Mouse (Mus musculus) Muller cell, postnatal 12 days (primary cell): ENCODE results near the gene Adgrl3.

Experiments used
- DNase-seq: peaks from one replicate; pipeline ENCODE4 v3.0.0-alpha.2; 2015; ENCODE audit errors: inconsistent ontology term

Gene Adgrl3

GRCm38 (mm10) chr5:81661611-81662390 is 641.9 kb downstream of the Adgrl3 start:
- DNase-seq: peak; percentile 36

GRCm38 (mm10) chr5:81671025-81671424 is 651.1 kb downstream of the Adgrl3 start:
- peak; percentile 22 for DNase-seq

- no peak for DNase-seq
These were observed 654.5 kb downstream of the Adgrl3 start for GRCm38 (mm10) chr5:81674275-81674974.

GRCm38 (mm10) chr5:81674975-81675371 is 655.0 kb downstream of the Adgrl3 start:
- DNase-seq: peak; percentile 9

GRCm38 (mm10) chr5:81676896-81677295 is 657.0 kb downstream of the Adgrl3 start:
- no peak for DNase-seq

- no peak for DNase-seq
These were observed 666.3 kb downstream of the Adgrl3 start for GRCm38 (mm10) chr5:81686206-81686605.

- no peak for DNase-seq
These were observed 666.9 kb downstream of the Adgrl3 start for GRCm38 (mm10) chr5:81686845-81687244.

GRCm38 (mm10) chr5:81729620-81730019 is 709.7 kb downstream of the Adgrl3 start:
- DNase-seq: no peak

GRCm38 (mm10) chr5:81736008-81736407 is 716.1 kb downstream of the Adgrl3 start:
- DNase-seq: no peak

- DNase-seq: no peak
These were observed 718.5 kb downstream of the Adgrl3 start for GRCm38 (mm10) chr5:81738286-81739032.

- DNase-seq: no peak
These were observed 732.5 kb downstream of the Adgrl3 start for GRCm38 (mm10) chr5:81752426-81752825.

- DNase-seq: no peak
These were observed 735.8 kb downstream of the Adgrl3 start for GRCm38 (mm10) chr5:81755711-81756110.

- DNase-seq: no peak
These were observed 737.3 kb downstream of the Adgrl3 start for GRCm38 (mm10) chr5:81757093-81757725.

- no peak for DNase-seq
These were observed 756.3 kb downstream of the Adgrl3 start for GRCm38 (mm10) chr5:81776234-81776633.

GRCm38 (mm10) chr5:81776746-81777145 is 756.8 kb downstream of the Adgrl3 start:
- no peak for DNase-seq

- no peak for DNase-seq
These were observed 764.8 kb downstream of the Adgrl3 start for GRCm38 (mm10) chr5:81784770-81785169.

GRCm38 (mm10) chr5:81790710-81791109 is 770.8 kb downstream of the Adgrl3 start:
- DNase-seq: no peak

GRCm38 (mm10) chr5:81794125-81794524 is 774.2 kb downstream of the Adgrl3 start:
- no peak for DNase-seq

- no peak for DNase-seq
These were observed 774.7 kb downstream of the Adgrl3 start for GRCm38 (mm10) chr5:81794601-81795000.

GRCm38 (mm10) chr5:81796128-81796527 is 776.2 kb downstream of the Adgrl3 start:
- no peak for DNase-seq

- no peak for DNase-seq
These were observed 791.0 kb downstream of the Adgrl3 start for GRCm38 (mm10) chr5:81810966-81811365.

GRCm38 (mm10) chr5:81832076-81832475 is 812.1 kb downstream of the Adgrl3 start:
- no peak for DNase-seq
